Mouse (Mus musculus) heart, adult 2 months (tissue): ENCODE measurements around the gene Hbb-bs. TPM values are rescaled to one million over a fixed set of nuclear protein-coding genes. Genes with fewer than 3 reads are reported as not detected.
A peak's percentile ranks its signal among the peaks of the same experiment; 100 is the strongest.

Experiments used
- DNase-seq, 2 experiments: peaks; one replicate each; pipeline ENCODE4 v3.0.0; 2021
- H3K27ac ChIP-seq: fragments of 200-600 bp; 2 replicates; pipeline ENCODE4 v1.8.1; 2022
- H3K27me3 ChIP-seq: fragments of 200-500 bp; 2 replicates; pipeline ENCODE4 v1.6.1; 2012; ENCODE audit warnings: mild to moderate bottlenecking, low read length, inconsistent platforms, mixed read lengths; ENCODE audit not compliant: control insufficient read depth, insufficient read depth
- H3K36me3 ChIP-seq: fragments of 200-500 bp; 2 replicates; pipeline ENCODE4 v1.6.1; 2012; ENCODE audit warnings: low read length, inconsistent platforms; ENCODE audit not compliant: control insufficient read depth, insufficient read depth
- H3K4me1 ChIP-seq: fragments of 200-500 bp; 2 replicates; pipeline ENCODE4 v1.6.1; 2011; ENCODE audit warnings: low read length; ENCODE audit not compliant: control insufficient read depth, insufficient read depth
- H3K4me3 ChIP-seq: fragments of 200-600 bp; 2 replicates; pipeline ENCODE4 v1.8.1; 2022
- H3K79me2 ChIP-seq: fragments of 200-500 bp; replicated peaks from 2 replicates; pipeline ENCODE4 v1.6.1; 2012; ENCODE audit warnings: mild to moderate bottlenecking, inconsistent platforms, low read length, moderate library complexity, mixed read lengths; ENCODE audit not compliant: control insufficient read depth, insufficient read depth
- H3K9ac ChIP-seq: fragments of 200-500 bp; 2 replicates; pipeline ENCODE4 v1.6.1; 2012; ENCODE audit warnings: low read depth, mild to moderate bottlenecking, control low read depth, inconsistent platforms, low read length, mixed read lengths
- CTCF ChIP-seq: fragments of 200-600 bp; IDR thresholded peaks from 2 replicates; pipeline ENCODE4 v1.8.1; 2022; ENCODE audit warnings: antibody characterized with exemption, mild to moderate bottlenecking, moderate library complexity
- EP300 ChIP-seq: fragments of 200-500 bp; IDR thresholded peaks from 2 replicates; pipeline ENCODE4 v1.6.1; 2011; ENCODE audit warnings: low read depth, low read length, control low read depth; ENCODE audit not compliant: insufficient read depth
- POLR2A ChIP-seq: fragments of 200-500 bp; IDR thresholded peaks from 2 replicates; pipeline ENCODE4 v1.6.1; 2011; ENCODE audit warnings: mild to moderate bottlenecking, low read depth, low read length, control low read depth; ENCODE audit not compliant: insufficient read depth
- WGBS: fragments of 180-500 bp; shearing (Covaris S2); methylation state at CpG from one replicate; pipeline ENCODE4 v1.1.7; 2018; 5-methylcytosine and 5-hydroxymethylcytosine counted together
- intact Hi-C: fragments of 180-260 bp; cut with DNase I; formaldehyde crosslinking; loops from one replicate; pipeline ENCODE4 v1.15.1; 2025
- long read RNA-seq: library from polyadenylated mRNA; stranded (forward); transcript quantifications from one replicate; pipeline ENCODE4 v2.0.0, GENCODE M21; 2021
- polyA plus RNA-seq: library from polyadenylated mRNA; depleted of rRNA; stranded (reverse); fragments of >200 nt; gene quantifications from 2 replicates; pipeline ENCODE4 v1.2.3, GENCODE M21; 2012; rRNA removed
- total RNA-seq, 2 experiments: library from RNA; stranded (reverse); gene quantifications; 2 replicates each; pipeline ENCODE4 v1.2.3; 2021

Gene Hbb-bs
- over 10,000 TPM in 1 of 2 experiments, 1,000 to 10,000 TPM in 1; 5,780 to 41,164 TPM for total RNA-seq
- polyA plus RNA-seq, result 10,215 and 68,774 TPM in 2 replicates
- long read RNA-seq, transcript Hbb-bs-202 (2 exons, 344 nt), result minor isoform, 118 of 6,759 reads
- long read RNA-seq, transcript Hbb-bs-201 (3 exons, 628 nt), result major isoform, 6,406 of 6,759 reads
- long read RNA-seq, partial matches to known transcripts, result 1 of 6,759 reads
- long read RNA-seq, other reads (novel, unspliced or antisense), result 234 of 6,759 reads

DNA sequence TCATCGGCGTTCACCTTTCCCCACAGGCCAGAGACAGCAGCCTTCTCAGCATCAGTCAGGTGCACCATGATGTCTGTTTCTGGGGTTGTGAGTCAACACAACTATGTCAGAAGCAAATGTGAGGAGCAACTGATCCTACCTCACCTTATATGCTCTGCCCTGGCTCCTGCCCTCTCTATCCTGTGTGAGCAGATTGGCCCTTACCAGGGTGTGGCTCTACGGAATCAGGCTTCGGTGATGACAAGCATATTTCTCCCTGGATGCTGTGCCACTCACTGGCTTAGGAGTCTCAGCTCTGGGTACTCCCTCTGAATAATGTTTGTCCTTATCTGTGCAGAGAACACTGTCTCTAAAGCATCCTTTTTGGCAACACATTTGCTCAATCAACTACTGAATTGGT, at the start of gene Hbb-bs:
Gene Hbb-bs (minus strand): TSS at position 289 of the 400 bp plus-strand sequence.
- H3K4me3 ChIP-seq, result no peak within 1 kb of the TSS
- H3K36me3 ChIP-seq, result no peaks in the 10 kb centered on the region
- no peaks in the 10 kb centered on the region for H3K79me2 ChIP-seq
- no peak for TF ChIP-seq EP300
- no peaks in the 10 kb centered on the region for H3K27me3 ChIP-seq
- no peak for DNase-seq
- WGBS, result 92% methylated on average over 4 of the region's 4 CpGs
- no peak within 1 kb of the TSS for H3K27ac ChIP-seq
- intact Hi-C loops, result no loop called here
- no peak within 1 kb of the TSS for H3K9ac ChIP-seq
- no peaks in the 10 kb centered on the region for H3K4me1 ChIP-seq

DNA sequence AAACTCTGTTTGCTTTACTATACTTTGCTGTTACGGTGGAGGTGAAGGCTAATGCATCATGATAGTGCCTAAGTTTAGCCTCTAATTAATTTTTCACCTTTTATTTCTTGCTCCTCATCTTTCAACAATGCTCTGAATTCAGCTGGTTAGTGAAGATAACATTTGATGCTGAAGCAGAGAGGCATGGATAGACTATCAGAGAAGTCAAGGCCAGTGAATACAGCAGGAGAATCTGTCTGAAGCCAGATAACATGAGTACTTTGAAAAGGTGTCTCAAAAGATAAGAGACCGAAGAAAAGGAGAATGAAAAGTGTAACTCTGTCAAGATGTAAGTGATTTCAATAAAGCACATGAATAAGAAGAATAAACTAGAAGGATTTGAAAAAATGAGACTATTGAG, 49.2 kb upstream of the Hbb-bs start:
- Histone ChIP-seq H3K27me3 (no peaks in the 10 kb centered on the region), H3K9ac (no peak overlapping the region), H3K4me1 (no peaks in the 10 kb centered on the region), H3K36me3 (no peaks in the 10 kb centered on the region), H3K79me2 (no peaks in the 10 kb centered on the region), H3K27ac (no peak overlapping the region), H3K4me3 (no peak overlapping the region)
- TF ChIP-seq CTCF (no peak), POLR2A (no peak), EP300 (no peak)
- WGBS, result 48% methylated on average over 2 of the region's 2 CpGs
- DNase-seq, result no peak
- intact Hi-C loops, result no loop called here

DNA sequence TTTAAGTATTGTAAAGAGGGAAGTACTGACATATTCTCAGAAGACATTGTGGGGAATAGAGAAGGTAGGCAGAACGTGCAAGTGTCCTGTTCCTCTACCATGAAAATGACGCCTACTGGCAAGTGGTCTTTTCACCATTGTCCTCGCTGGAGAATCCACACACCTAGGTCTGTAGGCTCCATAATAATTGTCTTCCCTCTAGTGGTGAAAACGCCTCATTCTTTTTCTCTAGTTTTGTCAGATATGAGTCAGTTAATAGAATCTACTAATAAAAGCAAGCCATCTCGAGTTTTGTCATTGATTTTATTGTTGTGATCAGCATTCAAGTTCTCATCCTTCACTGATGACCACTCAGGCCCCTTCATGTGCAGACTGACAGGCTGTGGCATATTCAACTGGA, 46.6 kb upstream of the Hbb-bs start:
- Histone ChIP-seq H3K27ac (no peak overlapping the region), H3K4me1 (no peaks in the 10 kb centered on the region), H3K4me3 (no peak overlapping the region), H3K36me3 (no peaks in the 10 kb centered on the region), H3K27me3 (no peaks in the 10 kb centered on the region), H3K79me2 (no peaks in the 10 kb centered on the region), H3K9ac (no peak overlapping the region)
- TF ChIP-seq CTCF (0 out of 2 replicates have a peak, but pooled peaks have one; percentile 2), EP300 (no peak), POLR2A (no peak)
- intact Hi-C loops, result loop anchor here (5.0 kb wide), 1 partner anchor 82 kb away; the partner anchor contains the start of gene Olfr67
- 40% methylated on average over 5 of the region's 5 CpGs for WGBS
- DNase-seq, result no peak

DNA sequence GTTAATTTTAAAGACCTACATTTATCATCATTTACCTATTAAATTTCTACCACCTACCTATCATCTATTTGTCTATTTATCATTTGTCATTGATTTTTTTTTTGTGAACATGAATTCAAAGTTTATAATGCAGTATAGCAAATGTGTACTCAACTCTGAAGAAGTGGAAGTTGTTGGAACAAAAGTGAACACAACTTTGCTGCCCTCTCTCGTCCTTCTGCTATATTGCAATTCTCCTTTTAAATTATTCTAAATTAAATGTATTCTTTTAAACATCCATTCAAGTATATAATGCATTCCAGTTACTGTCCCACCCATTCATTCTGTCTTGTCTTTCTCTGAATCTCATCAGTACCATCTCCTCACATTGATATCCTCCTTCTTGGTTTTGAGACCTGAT, 45.2 kb upstream of the Hbb-bs start:
- H3K4me1 ChIP-seq, result no peaks in the 10 kb centered on the region
- no peaks in the 10 kb centered on the region for H3K27me3 ChIP-seq
- TF ChIP-seq POLR2A, result no peak
- peak; percentile 60 for TF ChIP-seq CTCF
- TF ChIP-seq EP300, result no peak
- no peak overlapping the region for H3K9ac ChIP-seq
- H3K79me2 ChIP-seq, result no peaks in the 10 kb centered on the region
- no peak overlapping the region for H3K27ac ChIP-seq
- no peak overlapping the region for H3K4me3 ChIP-seq
- no peaks in the 10 kb centered on the region for H3K36me3 ChIP-seq
- intact Hi-C loops, result loop anchor here (5.0 kb wide), 1 partner anchor 81 kb away; the partner anchor contains the start of gene Olfr67
- no peak for DNase-seq
- WGBS, result 0% methylated on average over 1 of the region's 1 CpGs

DNA sequence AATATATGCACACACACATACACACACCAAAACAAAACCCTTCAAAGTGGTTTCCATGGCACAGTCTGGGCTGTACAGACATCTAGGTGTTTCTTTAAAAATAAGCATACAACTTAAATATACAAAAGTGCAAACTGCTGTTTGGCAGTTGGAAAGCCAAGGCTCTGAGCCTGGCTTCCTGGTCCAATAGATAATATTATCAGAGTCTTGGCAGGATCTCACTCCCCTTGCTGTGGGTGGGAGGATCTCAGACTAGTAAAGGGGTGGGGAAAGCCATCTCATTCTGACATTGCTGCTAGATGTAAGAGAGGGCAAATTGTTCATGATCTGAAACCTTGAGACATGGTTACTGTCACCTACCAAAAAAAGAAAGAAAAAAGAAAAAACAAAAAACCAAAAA, 42.8 kb upstream of the Hbb-bs start:
- Histone ChIP-seq H3K27ac (no peak overlapping the region), H3K27me3 (no peaks in the 10 kb centered on the region), H3K36me3 (no peaks in the 10 kb centered on the region), H3K79me2 (no peaks in the 10 kb centered on the region), H3K4me3 (no peak overlapping the region), H3K4me1 (no peaks in the 10 kb centered on the region), H3K9ac (no peak overlapping the region)
- DNase-seq, result no peak
- intact Hi-C loops, result loop anchor here (5.0 kb wide), 1 partner anchor 78 kb away; the partner anchor contains the start of gene Olfr67
- no peak for TF ChIP-seq CTCF
- TF ChIP-seq EP300, result no peak
- TF ChIP-seq POLR2A, result no peak

DNA sequence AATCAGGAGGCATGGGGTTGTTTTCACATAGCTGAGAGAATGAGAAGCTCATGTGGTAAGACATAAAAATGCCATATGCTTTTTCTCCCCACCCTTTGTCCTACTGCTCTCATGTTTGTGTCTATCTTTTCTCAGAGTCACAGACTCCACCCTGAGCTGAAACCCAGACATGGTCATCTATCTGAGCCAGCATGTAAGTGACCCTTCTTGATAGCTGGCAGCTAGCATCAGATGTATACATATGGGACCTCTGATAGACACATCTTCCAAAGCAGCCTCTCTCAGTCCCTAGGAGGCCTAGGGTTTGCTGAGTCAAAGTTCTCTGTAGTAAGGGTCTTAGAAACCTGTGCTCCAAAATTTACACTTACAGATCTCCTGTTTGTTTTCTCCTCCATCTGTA, 37.8 kb upstream of the Hbb-bs start:
- DNase-seq, result no peak
- no peaks in the 10 kb centered on the region for H3K27me3 ChIP-seq
- TF ChIP-seq EP300 (no peak), CTCF (no peak), POLR2A (no peak)
- no peaks in the 10 kb centered on the region for H3K36me3 ChIP-seq
- H3K4me3 ChIP-seq, result no peak overlapping the region
- no peaks in the 10 kb centered on the region for H3K79me2 ChIP-seq
- H3K27ac ChIP-seq, result no peak overlapping the region
- no peak overlapping the region for H3K9ac ChIP-seq
- intact Hi-C loops, result no loop called here
- no peaks in the 10 kb centered on the region for H3K4me1 ChIP-seq
